Mouse (Mus musculus) forebrain, postnatal 0 days (tissue): ENCODE results near the gene Tpsg1. TPM values are rescaled to one million over a fixed set of nuclear protein-coding genes. Genes with fewer than 3 reads are reported as not detected.

Source experiments
- ATAC-seq: fragments of 200-750 bp; cut with Nextera tagmentation; 2 replicates; pipeline ENCODE4 v1.8.0; 2017; ENCODE audit warnings: mild to moderate bottlenecking, moderate library complexity
- DNase-seq: peaks from one replicate; pipeline ENCODE4 v3.0.0-alpha.2; 2015
- H3K27ac ChIP-seq: fragments of 300-500 bp; sonication (generic); 2 replicates; pipeline ENCODE4 v1.5.1; 2014; ENCODE audit warnings: low read depth, mild to moderate bottlenecking, antibody characterized with exemption, low read length, moderate library complexity, mixed read lengths
- H3K27me3 ChIP-seq: fragments of 300-500 bp; sonication (generic); 2 replicates; pipeline ENCODE4 v1.6.1; 2014; ENCODE audit warnings: mild to moderate bottlenecking, low read length, mixed read lengths; ENCODE audit not compliant: insufficient read depth
- H3K36me3 ChIP-seq: fragments of 300-500 bp; sonication (generic); 2 replicates; pipeline ENCODE4 v1.6.1; 2014; ENCODE audit warnings: mild to moderate bottlenecking, moderate library complexity; ENCODE audit not compliant: insufficient read depth
- H3K4me1 ChIP-seq: fragments of 300-500 bp; sonication (generic); 2 replicates; pipeline ENCODE4 v1.6.1; 2014; ENCODE audit warnings: antibody characterized with exemption; ENCODE audit not compliant: insufficient read depth
- H3K4me2 ChIP-seq: fragments of 300-500 bp; sonication (generic); 2 replicates; pipeline ENCODE4 v1.6.1; 2014; ENCODE audit warnings: low read depth, mild to moderate bottlenecking, moderate library complexity
- H3K4me3 ChIP-seq: fragments of 300-500 bp; sonication (generic); 2 replicates; pipeline ENCODE4 v1.5.1; 2014; ENCODE audit warnings: low read depth, low read length, mixed read lengths
- H3K9ac ChIP-seq: fragments of 300-500 bp; sonication (generic); 2 replicates; pipeline ENCODE4 v1.6.1; 2014; ENCODE audit warnings: mild to moderate bottlenecking
- H3K9me3 ChIP-seq: fragments of 300-500 bp; sonication (generic); 2 replicates; pipeline ENCODE4 v1.6.1; 2016; ENCODE audit warnings: low read length
- CTCF ChIP-seq: sonication (generic); IDR thresholded peaks from 2 replicates; pipeline ENCODE4 v1.5.1; 2016; ENCODE audit warnings: antibody characterized with exemption, control low read depth, low read depth
- WGBS: fragments of 180-500 bp; shearing (Covaris S2); extraction: QIAGEN DNeasy Blood & Tissue Kit; methylation state at CpG from one replicate; pipeline ENCODE4 v1.1.7; 2014; 5-methylcytosine and 5-hydroxymethylcytosine counted together
- polyA plus RNA-seq: library from polyadenylated mRNA; unstranded; fragments of >200 nt; fragmentation: Nextera tagmentation; extraction: Ambion mirVana; gene quantifications from 2 replicates; pipeline ENCODE4 v1.2.1, GENCODE M21; 2015
- total RNA-seq: library from RNA; depleted of rRNA; stranded (reverse); fragments of >200 nt; gene quantifications from 2 replicates; pipeline ENCODE4 v1.2.3, GENCODE M21; 2014

Gene Tpsg1
- total and polyA plus RNA-seq, 2 experiments from 2014 or later, result 0.92 TPM; not detected in 1

DNA sequence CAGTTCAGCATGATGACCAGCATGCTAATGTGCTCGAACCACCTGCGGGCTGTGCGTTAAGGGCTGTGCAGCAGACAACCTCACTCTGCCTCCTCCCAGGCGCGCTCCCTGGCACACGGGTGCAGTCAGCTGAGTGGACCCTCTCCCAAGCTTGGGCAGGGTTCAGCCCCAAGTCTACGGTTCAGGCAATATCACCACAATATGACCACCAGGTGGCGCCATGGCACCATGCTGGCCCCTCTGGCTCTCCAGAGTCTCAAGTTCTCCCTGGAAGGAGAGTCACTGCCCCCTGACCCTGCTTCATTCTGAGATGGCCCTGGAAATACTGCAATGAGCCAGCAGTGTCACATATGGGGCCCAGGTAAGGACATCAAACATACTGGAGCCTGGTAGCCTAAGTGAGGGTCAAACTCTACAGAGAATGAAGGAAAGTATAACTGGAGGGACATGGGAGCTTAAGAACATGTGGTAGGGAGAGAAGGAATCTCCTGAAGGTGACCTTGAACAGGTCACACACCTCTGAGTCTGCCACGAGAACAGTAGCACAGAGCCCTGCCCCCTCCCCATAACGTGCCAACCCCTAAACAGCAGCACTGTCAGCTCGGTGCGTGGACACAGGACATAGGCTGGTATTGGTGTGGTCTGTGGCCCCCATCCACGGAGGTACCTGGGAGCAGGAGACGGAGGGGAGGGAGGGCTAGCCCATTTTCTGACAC is 28.9 kb downstream of the Tpsg1 start:
- Histone ChIP-seq H3K4me2 (no peak overlapping the region), H3K27ac (no peak overlapping the region), H3K9me3 (no peaks in the 10 kb centered on the region), H3K27me3 (no peaks in the 10 kb centered on the region), H3K9ac (no peak overlapping the region), H3K4me3 (no peak overlapping the region), H3K36me3 (peaks cover 10% of the 10 kb centered on the region; the same call in 1 of the 2 replicates), H3K4me1 (no peaks in the 10 kb centered on the region)
- DNase-seq, result peak; percentile 86
- TF ChIP-seq CTCF, result peak; percentile 99
- peak; percentile 81 for ATAC-seq
- WGBS, result 22% methylated on average over 14 of the region's 14 CpGs

DNA sequence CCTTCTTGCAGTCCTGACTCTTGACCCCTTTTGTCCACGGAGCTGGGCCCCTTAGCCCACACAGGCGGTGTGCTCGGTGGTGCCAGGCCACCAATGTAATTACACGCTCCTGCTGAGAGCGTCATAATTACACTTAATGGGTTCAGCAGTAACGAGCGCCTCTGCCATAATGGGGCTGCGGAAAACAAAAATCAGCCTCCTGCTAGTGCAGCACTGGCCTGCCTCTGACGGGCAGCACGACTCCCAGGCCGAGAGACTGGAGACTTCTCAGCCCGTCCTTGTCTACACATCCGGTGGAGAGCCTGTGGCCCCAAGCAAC is 29.4 kb downstream of the Tpsg1 start:
- TF ChIP-seq CTCF, result no peak
- Histone ChIP-seq H3K9me3 (no peaks in the 10 kb centered on the region), H3K4me1 (no peaks in the 10 kb centered on the region), H3K9ac (no peak overlapping the region), H3K27ac (no peak overlapping the region), H3K27me3 (no peaks in the 10 kb centered on the region), H3K36me3 (peaks cover 5% of the 10 kb centered on the region; the same call in 1 of the 2 replicates), H3K4me2 (no peak overlapping the region), H3K4me3 (no peak overlapping the region)
- ATAC-seq (peak; percentile 27; the same call in 1 of the 2 replicates), DNase-seq (no peak)
- 14% methylated on average over 13 of the region's 13 CpGs for WGBS

DNA sequence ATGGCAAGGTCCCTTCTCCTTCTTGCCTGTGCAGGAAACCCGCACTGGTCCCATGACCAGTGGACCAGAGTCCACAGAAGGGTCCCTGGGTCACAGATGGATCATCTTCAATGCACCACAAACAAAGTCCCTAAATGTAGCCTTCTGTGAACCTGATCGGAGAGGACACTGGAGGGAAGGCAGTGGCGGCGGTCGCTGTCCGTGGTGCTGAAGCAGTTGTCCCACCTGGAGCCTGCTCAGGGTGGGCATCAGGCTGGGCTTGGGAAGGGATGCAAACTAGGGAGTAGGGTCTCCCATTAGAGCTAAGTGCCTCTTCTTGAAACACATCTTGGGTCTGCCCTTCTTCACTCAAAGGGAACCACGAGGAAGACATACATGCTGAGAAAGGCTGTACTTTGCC is 31.4 kb downstream of the Tpsg1 start:
- H3K36me3 ChIP-seq, result peaks cover 2% of the 10 kb centered on the region; the same call in 1 of the 2 replicates
- no peak for ATAC-seq
- TF ChIP-seq CTCF, result no peak
- WGBS, result 18% methylated on average over 7 of the region's 7 CpGs
- no peak overlapping the region for H3K4me2 ChIP-seq
- H3K4me1 ChIP-seq, result peaks cover 12% of the 10 kb centered on the region
- no peaks in the 10 kb centered on the region for H3K9me3 ChIP-seq
- H3K27ac ChIP-seq, result no peak overlapping the region
- H3K4me3 ChIP-seq, result no peak overlapping the region
- H3K27me3 ChIP-seq, result no peaks in the 10 kb centered on the region
- no peak for DNase-seq
- H3K9ac ChIP-seq, result no peak overlapping the region

DNA sequence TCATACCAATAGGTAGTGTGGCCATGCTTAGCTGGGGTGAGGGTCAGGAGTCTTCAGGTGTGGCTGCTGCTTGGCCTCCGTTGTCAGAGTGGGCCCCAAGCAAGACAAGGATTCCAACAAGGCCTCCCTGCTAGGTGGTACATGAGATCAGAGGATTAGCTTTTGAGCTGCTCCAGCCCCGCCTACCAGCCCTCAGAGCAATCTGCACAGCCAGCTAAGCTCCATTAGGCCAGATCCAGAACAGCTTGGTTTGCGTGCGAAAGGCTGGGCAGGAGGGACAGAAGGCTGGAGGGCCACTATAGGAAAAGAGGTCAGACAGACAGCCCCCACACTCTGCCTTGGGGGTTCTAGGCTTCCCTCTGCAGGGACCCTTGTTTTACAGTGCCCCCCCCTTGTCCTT is 32.4 kb downstream of the Tpsg1 start:
- no peak for TF ChIP-seq CTCF
- peaks cover 2% of the 10 kb centered on the region; the same call in 1 of the 2 replicates for H3K36me3 ChIP-seq
- H3K9me3 ChIP-seq, result no peaks in the 10 kb centered on the region
- no peak overlapping the region for H3K4me2 ChIP-seq
- DNase-seq (no peak), ATAC-seq (no peak)
- 20% methylated on average over 4 of the region's 4 CpGs for WGBS
- H3K9ac ChIP-seq, result no peak overlapping the region
- H3K27ac ChIP-seq, result no peak overlapping the region
- H3K4me3 ChIP-seq, result no peak overlapping the region
- H3K27me3 ChIP-seq, result no peaks in the 10 kb centered on the region
- H3K4me1 ChIP-seq, result peaks cover 22% of the 10 kb centered on the region

DNA sequence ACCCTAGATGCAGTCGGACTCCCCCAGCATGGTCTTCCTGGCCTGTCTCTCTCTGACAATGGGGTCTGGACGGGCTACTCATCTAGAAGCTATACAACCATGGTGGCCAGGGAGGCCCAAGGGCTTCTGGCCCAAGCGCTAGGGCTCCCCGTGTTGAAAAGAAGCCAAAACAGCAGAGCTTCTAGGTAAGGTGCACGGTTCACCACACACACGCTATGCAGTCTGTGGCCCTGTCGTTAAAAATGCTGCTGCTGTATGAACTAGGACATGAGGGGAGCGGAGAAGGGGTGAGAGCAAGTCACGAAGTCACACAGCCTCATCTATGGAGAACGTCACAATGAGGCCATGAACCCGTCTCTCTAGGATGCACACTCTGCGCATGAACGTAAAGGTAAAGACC is 33.2 kb downstream of the Tpsg1 start:
- no peak overlapping the region for H3K4me3 ChIP-seq
- H3K36me3 ChIP-seq, result peaks cover 2% of the 10 kb centered on the region; the same call in 1 of the 2 replicates
- H3K4me2 ChIP-seq, result no peak overlapping the region
- no peak for ATAC-seq
- no peak for TF ChIP-seq CTCF
- H3K27me3 ChIP-seq, result no peaks in the 10 kb centered on the region
- peaks cover 29% of the 10 kb centered on the region for H3K4me1 ChIP-seq
- DNase-seq, result no peak
- no peak overlapping the region for H3K27ac ChIP-seq
- no peak overlapping the region for H3K9ac ChIP-seq
- no peaks in the 10 kb centered on the region for H3K9me3 ChIP-seq
- 84% methylated on average over 13 of the region's 13 CpGs for WGBS

DNA sequence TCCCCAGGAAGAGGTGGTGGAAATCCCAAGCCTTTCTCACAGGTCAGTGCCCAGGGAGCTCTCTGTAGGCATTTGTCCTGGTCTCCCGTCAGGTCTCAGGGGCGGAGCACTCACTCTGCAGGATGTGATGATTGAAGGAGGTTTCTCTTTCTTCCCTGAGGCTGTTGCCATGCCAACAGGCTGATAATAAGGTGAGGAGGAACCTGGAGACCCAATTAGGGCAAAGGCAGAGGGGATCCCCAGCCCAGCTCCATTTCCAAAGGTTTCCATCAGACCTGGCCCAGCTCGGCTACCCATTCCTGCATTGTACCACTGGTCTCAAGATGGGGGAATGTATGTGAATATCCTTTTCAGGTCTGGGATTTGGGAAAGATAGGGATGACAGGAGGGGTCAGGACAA is 35.1 kb downstream of the Tpsg1 start:
- 11% methylated on average over 3 of the region's 3 CpGs for WGBS
- ATAC-seq, result peak; percentile 28; the same call in 1 of the 2 replicates
- H3K4me2 ChIP-seq, result peak overlapping the region; percentile 18; the same call in 1 of the 2 replicates
- peaks cover 2% of the 10 kb centered on the region; the same call in 1 of the 2 replicates for H3K36me3 ChIP-seq
- peaks cover 37% of the 10 kb centered on the region for H3K4me1 ChIP-seq
- H3K9me3 ChIP-seq, result no peaks in the 10 kb centered on the region
- no peaks in the 10 kb centered on the region for H3K27me3 ChIP-seq
- no peak for DNase-seq
- H3K27ac ChIP-seq, result no peak overlapping the region
- no peak for TF ChIP-seq CTCF
- no peak overlapping the region for H3K4me3 ChIP-seq
- H3K9ac ChIP-seq, result no peak overlapping the region

DNA sequence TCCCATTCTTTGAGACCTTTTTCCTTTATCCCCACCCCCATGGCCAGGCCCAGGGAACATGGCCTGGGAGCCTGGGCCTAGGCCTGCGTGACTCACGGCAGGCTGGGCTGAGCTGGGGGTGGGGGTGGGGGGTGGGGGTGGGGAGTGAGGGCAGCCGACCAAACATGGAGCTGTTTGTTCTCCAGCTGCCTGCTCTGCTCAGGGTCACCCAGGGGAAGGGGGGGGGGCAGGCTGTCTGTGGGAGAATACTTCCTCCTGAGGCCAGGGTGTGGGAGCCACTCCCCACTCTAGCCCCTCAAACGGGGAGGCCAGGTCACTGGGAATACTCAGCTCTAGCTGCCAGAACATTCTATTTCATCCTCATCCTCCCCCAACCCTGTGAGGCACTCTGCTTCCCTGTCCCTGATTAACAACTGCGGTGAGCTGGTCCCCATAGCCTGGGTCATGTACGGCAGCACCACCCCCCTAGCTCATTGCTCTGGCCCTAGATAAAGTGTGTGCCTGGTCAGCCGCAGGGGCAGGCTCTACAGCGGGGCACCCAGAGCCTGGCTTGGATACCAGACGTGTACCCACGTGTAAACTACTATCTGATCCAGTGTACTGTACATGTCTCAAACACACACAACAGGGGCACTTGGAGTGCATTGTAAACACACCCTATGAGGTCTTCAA is 36.3 kb downstream of the Tpsg1 start:
- Histone ChIP-seq H3K4me3 (no peak overlapping the region), H3K9ac (no peak overlapping the region), H3K27me3 (no peaks in the 10 kb centered on the region), H3K36me3 (peaks cover 2% of the 10 kb centered on the region; the same call in 1 of the 2 replicates), H3K27ac (no peak overlapping the region), H3K9me3 (no peaks in the 10 kb centered on the region), H3K4me1 (peaks cover 37% of the 10 kb centered on the region), H3K4me2 (no peak overlapping the region)
- no peak; the same call in 1 of the 2 replicates for ATAC-seq
- DNase-seq, result no peak
- WGBS, result 3% methylated on average over 9 of the region's 10 CpGs
- TF ChIP-seq CTCF, result no peak
